Mouse (Mus musculus): ENCODE results near the gene Xkr8. TPM values are rescaled to one million over a fixed set of nuclear protein-coding genes. Genes with fewer than 3 reads are reported as not detected.

Xkr8 gene
- 1 to 10 TPM; 3.9 to 4.6 TPM for total RNA-seq (2023)

GRCm38 (mm10) chr4:132732148-132732684 is at the start of gene Xkr8:
TSS of gene Xkr8 (minus strand) at chr4:132732546.

GRCm38 (mm10) chr4:132767914-132768876 is 35.8 kb upstream of the Xkr8 start, which contains the start of gene Rpa2:
TSS of gene Rpa2 (plus strand) at chr4:132768332.

GRCm38 (mm10) chr4:132756974-132757373 is 24.6 kb upstream of the Xkr8 start, which contains the start of gene Smpdl3b:
TSS of gene Smpdl3b (minus strand) at chr4:132757252.

Other genes with a start within 250 kb of the Xkr8 start
- 10 to 100 TPM; 31.2 to 35.3 TPM for gene Sesn2, start 222.0 kb downstream of the Xkr8 start, total RNA-seq (2023)
- gene Atpif1, start 198.9 kb downstream of the Xkr8 start, total RNA-seq (2023): 100 to 1,000 TPM; 183 to 206 TPM
- 10 to 100 TPM; 62.6 to 68.7 TPM for gene Dnajc8, start 197.0 kb downstream of the Xkr8 start, total RNA-seq (2023)
- 10 to 100 TPM; 50.7 to 58.3 TPM for gene Ptafr, start 168.5 kb downstream of the Xkr8 start, total RNA-seq (2023)
- gene Eya3, start 93.6 kb downstream of the Xkr8 start, total RNA-seq (2023): 10 to 100 TPM; 30.5 to 37.3 TPM
- 1 to 10 TPM; 1.5 to 2.3 TPM for gene Smpdl3b, start 24.7 kb upstream of the Xkr8 start, total RNA-seq (2023)
- 10 to 100 TPM; 30.1 to 41.2 TPM for gene Rpa2, start 35.8 kb upstream of the Xkr8 start, total RNA-seq (2023)
- 100 to 1,000 TPM; 101 to 144 TPM for gene Themis2, start 63.8 kb upstream of the Xkr8 start, total RNA-seq (2023)
- gene Ppp1r8, start 110.6 kb upstream of the Xkr8 start, total RNA-seq (2023): 10 to 100 TPM; 23.3 to 27.0 TPM
- 10 to 100 TPM; 18.9 to 21.4 TPM for gene Stx12, start 152.0 kb upstream of the Xkr8 start, total RNA-seq (2023)
- 10 to 100 TPM; 24.4 to 30.4 TPM for gene Fam76a, start 190.0 kb upstream of the Xkr8 start, total RNA-seq (2023)
- 100 to 1,000 TPM; 268 to 295 TPM for gene Fgr, start 241.5 kb upstream of the Xkr8 start, total RNA-seq (2023)